Mouse (Mus musculus): ENCODE results near the gene Lamb3.
A peak's percentile ranks its signal among the peaks of the same experiment; 100 is the strongest.
"Not testable (repeated sequence)": the region's sequence is repeated elsewhere in the genome, so short reads cannot be mapped to it uniquely, and the experiment has no call there.

The Lamb3 gene

DNA sequence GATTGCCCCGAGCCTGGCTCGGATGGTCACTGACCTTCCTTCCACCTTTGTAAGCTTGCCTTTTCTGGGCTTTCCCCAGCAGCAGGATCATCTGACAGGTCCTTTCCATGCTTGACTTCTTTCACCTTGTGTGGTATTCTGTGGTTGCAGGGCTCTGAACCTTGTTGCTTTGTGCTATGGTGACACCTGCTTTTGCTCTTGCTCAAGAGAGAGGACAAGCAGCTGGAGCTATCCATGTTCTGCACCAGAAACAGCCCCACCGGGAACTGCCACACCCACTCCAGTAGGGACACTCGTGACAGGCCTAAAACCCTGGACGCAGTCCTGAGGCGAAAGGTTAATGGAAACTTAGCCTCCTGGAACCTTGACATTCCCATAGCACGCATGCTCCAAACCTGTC is 43.9 kb downstream of the Lamb3 start:
- no peak for DNase-seq

DNA sequence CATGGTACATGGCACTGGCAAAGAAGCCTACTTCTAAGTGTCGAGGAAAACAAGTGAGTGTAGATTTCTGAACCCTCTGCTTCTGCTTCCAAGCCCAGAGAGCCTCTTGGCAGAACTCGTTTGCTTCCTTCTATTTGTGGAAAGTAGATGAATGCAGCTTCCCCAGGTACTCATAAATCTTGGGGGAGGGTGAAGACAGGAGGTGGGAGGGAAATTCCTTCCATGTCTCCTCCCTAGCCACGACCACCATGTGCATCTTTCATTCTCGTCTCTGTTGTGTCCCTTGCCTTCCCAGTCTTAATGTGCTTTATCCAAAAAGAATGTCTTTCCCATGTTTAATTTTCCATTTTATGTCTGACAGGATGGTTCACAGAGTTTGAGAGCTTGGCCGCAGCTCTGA is 45.1 kb downstream of the Lamb3 start:
- no peak for DNase-seq

DNA sequence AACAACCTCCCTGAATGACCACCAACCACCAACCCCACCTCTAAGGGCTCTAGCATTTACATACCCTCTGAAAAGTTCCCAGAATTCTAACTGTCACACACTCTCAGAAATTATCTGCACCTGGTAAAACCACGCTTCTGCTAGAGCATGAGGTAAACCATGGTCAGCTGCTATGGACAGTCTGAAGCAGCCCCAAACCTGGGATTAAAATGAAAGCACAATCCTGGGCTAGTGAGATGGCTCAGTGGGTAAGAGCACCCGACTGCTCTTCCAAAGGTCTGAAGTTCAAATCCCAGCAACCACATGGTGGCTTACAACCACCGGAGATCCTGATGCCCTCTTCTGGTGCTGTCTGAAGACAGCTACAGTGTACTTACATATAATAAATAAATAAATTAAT is 46.4 kb downstream of the Lamb3 start:
- not testable (repeated sequence) for DNase-seq

DNA sequence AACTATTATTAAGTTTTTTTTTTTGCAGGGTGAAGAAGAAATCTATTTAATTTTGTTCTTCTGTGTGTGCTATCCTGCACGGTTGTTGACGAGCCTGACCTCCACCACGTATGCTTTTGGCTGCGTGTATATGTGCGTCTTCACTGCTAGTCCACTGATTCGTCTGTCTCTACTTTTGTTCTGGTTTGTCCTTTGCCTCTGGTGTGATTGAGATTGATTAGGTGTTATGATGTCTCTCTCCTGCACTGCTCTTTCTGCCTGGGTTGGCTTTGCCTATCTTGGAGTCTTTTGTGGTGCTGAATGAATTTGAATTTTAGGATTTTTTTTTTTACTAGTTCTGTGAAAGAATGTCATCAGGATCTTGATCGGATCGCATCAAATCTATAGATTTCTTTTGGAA is 47.5 kb downstream of the Lamb3 start:
- no peak for DNase-seq

DNA sequence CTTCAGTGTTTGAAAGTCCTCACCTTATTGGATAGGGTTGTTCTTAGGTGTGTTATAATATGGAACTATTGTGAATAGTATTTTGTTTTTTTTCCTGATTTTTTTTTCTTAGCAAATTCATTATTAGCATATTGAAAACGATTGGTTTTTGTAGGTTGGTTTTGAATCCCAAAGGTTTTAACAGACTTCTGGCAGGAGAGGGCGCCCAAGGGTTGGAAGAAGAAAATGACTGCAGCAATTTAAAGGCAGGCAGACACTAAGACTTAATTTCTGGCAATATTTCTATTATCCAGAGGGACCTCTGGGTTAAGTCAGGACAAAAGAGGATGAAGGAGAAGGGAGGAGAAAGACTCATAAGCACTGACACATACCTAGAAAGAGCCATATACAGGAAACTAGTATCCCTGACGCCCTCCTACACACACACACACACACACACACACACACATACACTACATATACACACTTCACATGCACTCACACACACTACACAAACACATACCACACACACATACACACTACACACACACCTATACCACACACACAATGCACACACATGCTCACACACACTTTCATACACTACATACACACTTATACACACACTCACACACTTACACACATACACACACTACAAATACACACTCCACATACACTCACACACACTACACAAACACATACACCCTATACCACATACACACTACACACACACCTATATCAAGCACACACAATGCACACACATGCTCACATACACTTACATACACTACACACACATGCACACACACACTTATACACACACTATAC is 48.2 kb downstream of the Lamb3 start:
- peak; percentile 83 for DNase-seq

DNA sequence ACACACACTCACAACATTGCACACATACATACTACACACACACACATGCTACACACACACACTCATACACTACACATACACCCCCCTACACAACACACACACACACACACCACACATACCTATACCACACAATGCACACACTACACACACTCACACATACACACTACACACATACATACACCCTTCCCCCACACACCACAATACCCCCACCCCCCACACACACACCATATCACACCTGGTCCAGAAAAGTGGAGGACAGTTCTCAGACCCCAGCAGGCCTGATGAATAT is 48.7 kb downstream of the Lamb3 start:
- DNase-seq = no peak

DNA sequence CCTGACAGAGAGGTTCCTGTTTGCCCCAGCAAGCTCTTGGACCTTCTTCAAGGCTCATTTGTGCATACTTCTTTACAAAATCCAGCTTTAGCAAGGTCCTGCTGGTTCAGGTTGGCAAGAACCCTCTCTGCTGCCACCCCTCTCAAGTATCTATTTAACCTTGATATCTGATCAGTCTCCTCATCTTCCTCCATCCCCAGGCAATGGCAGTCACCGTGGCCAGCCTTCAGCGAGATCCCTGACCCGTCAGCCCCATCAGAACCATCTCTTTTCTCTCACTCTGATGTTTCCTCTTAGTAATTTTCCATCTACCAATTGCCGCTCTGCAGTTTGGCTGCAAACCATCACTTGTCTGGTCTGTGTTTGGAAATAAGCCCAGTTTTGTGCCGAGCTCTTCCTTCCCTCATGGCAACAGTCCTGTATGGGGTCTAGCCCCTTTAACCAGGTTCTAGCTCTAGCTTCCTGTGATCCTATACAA is 49.2 kb downstream of the Lamb3 start:
- no peak for DNase-seq

DNA sequence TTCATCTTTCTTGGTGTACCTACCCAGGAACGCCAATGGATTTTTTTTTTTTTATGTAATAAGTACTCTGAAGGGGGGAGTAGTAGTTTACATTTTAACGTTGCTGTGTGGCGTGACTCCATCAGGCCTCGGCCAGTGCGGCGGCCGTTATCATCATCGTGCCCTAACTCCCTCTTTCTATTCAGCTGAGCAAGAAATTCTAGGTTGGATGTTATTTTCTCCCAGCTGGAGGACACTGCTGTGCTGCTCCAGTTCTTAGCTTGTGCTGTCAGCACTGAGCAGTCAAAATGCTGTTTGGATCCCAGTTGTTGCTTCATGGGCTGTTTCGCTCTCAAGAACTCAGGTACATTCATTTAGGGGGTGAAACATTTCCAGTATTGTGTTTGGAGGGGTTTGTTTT is 52.1 kb downstream of the Lamb3 start:
- no peak for DNase-seq

DNA sequence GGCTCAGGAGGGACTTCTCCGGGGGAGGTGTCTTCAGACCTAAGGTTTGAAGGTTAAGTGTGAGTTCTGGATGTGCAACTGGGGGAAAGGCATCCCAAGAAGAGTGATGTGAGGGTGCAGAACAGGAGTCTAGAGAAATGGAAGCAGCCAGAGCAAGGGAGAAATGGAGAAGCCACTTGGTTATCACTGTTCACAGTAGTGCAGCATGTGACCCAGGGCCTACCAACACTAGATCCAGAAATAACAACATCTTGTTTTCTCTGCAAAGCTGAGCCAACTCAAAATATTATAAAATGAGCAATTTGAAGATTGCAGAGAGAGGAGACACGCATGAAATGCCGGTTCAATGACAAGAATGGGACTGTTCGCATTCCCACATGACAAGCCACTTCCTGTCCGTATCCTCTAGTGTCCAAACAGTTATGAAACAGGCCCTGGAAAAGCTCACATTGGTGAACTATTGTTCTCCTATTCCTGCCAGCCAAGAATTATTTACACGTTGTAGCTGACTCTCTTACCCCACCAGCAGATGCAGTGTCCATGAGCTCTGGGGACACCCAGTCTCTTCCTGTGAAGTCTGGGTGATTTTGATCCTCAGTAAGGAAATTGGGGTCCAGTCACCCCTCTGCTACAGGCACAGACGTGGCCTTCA is 54.5 kb downstream of the Lamb3 start:
- no peak for DNase-seq

DNA sequence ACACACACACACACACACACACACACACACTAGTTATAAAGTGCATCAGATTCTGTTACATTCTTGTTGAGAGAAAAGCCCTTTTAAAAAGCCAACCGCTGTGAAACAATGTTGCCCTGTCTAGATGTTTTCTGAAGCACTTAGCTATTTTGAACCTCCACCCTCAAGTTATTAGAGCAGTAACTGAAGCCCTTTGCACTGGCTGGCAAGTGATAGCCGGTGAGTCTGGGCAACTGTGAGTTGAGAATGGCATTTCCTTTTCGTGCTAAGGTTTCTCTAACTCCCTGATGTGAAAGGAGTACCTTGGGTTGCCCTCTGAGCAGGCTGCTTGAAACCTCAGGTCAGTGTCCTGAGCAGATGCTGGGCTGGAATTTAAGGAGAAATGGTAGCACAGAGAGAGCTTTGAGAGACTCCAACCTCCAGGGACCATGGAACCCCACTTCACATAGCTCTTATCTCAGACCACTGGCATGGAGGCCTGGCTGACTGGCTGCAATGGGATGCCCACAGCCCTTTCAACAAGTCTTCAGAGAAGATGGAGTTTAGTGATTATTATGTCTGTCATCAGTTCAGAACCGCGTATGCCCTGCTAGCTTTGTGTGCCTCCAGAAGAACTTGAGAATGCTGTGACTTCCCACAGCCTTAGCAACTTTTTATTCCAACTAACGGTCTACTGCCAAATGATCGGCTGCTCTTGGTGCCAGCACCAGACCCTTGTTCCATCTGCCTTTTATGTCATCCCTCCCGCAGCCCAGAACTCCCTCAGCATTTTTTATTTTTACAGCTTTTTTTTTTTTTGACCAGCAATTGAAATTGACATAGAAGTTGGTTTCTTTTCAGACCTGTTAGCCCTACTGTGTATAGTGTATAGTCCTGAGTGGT is 55.8 kb downstream of the Lamb3 start:
- DNase-seq = no peak

DNA sequence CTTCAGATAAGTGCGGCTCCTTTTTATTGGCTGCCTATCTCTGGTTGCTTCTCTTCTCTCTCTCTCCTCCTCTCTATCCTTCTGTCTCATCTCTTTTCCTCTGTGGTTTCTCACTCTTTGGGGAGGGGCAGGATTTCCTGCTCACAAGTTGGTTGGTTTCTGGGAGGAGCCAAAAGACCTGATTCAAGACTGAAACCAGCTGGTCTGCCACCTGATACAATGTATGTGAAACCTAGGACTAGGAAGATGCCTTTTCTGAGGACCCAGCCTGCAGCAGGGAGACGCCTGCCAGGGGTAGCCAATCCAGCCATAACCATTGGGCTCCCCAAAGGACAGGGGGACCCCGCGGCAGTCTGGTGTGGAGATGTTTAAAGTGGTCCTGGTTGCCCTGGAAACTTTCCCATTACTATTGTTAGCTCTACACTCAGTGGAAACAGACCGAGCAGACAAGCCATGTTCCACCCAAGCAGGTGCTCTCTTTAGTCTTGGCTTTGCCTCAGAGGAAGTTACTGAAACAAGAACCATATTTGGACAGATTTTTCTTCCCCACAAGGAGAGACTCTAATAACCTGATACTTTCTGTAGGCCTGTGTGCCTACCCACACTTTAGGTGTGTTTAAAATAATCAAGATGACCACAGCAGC is 56.6 kb downstream of the Lamb3 start, which contains the start of gene Hsd11b1:
Gene Hsd11b1, minus strand, starts transcription at position 121 of the 644 bp plus-strand sequence.
- DNase-seq = no peak

DNA sequence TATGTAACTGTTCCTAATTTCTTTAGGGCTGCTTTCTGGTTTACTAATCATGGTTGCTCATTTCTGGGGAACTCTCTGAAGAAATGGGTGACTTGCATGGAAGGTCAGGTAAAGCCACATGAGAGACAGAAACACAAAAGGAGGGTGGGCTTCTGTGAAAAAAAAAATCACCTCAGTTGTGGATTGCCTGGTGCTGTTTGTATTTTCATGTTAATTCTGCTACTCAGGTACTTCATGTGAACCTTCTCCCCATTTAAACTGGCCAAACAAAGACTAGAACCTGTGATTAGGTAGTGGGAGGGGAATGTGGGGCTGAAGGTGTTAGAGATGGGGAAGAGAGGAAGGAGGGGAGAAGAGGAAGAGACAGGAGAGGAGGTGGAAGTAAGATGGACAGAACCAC is 58.2 kb downstream of the Lamb3 start:
- no peak for DNase-seq

DNA sequence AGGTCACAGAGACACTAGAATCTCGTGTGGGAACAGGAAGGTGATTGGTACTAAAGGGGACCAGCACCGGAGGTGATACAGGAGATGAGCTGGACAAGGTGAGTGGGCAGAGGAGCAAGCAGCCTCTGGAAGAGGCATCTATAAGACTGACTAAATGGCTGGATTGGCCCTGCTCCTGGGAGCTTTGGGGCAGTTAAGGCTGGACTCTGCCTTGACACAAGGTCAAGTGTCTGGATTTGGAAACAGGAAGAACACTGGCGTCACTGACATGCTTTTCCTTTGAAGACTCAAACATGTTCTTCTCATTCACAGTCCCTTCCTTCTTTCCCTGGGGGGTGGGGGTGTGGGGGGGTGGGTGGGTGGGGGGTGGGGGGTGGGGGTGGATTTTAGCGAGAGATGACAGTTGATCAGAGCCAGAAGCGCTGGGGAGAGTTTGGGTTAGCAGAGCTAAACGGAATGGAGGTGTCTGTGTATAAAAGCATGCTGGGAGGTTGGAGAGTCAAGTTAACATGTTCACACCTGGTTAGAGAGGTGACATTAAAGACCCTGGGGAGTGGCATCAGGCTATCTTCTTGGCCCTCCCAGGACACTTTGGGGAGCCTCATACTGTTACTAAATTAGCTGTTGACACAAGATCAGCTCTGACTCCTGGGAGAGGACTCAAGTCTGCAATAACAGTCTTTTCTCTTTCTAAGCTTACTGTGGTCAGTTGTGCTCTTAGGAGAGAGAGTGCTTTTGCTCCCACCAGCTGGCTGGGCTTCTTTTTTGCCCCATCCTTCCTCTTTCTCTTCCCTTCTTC is 63.7 kb downstream of the Lamb3 start:
- DNase-seq = no peak

DNA sequence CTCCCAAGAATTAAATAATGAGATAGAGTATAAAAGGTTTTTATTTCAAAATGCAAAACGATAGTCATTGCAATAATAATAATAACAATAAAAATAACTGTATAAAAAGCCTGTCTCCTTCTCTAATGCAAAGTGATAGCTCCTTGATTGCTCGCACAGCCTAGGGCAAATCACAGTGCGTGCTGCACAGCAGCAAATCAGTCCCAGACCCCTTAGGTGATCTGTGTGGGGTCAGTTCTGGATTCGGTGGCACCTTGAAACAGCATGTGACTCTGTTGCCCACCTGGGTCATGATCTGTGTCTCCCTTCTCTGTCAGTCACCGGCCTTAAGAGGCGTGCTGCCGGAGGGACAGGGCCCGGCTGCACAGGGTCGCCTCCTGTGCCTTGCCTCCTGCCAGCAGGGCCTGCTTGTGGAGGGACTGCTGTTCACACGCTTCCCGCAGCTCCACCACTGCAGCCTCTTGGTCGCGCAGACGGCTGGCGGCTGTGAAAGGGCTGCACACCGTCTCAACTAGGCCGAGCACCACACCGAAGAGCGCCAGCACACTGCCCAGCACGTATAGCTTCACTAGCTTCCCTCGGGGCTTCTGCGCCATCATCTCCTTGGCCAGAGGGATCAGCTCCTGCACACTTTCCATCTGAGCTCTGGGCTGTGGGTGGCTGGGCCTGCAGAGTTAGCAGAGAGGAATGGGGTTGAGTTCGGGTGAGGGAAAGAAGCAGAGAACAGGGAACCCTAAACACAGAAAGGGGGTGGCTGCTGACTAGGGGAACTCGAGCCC is 64.8 kb downstream of the Lamb3 start:
- DNase-seq = peak; percentile 25

DNA sequence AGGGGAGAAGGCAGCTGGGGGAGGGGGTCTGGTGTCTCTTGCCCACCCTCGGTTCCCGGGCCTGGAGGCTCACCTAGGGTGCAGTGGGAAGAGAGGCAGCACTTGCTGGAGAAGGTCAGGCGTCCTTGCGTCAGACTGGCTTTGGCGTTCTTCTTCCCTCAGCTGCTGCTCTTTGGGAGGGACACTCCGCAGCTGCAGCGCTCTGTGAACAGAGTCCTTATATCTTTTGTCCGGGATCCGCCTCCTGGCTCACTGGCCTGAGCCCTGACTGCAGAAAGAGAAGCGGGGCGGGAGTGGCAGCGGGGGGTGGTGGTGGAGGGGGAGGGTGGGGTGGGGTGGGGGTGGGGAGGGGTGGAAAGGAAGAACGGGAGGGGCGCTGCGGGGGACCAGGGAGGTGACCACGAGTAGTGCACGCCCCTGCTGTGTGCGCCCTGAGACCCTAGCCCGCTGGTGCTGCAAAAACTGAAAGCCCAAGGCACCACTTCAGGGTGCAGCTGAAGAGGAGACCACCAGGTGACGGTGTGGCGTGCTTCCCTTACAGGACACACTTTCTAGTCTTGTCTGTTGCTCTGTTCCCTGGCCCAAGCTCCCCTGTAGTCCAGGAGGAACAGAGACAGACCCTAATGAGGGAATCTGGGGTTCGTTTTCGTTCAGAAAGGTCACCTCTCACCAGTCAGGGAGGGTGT is 65.6 kb downstream of the Lamb3 start, which contains the start of gene G0s2:
Gene G0s2, minus strand, starts transcription at position 302 of the 686 bp plus-strand sequence.
- DNase-seq = peak; percentile 40

DNA sequence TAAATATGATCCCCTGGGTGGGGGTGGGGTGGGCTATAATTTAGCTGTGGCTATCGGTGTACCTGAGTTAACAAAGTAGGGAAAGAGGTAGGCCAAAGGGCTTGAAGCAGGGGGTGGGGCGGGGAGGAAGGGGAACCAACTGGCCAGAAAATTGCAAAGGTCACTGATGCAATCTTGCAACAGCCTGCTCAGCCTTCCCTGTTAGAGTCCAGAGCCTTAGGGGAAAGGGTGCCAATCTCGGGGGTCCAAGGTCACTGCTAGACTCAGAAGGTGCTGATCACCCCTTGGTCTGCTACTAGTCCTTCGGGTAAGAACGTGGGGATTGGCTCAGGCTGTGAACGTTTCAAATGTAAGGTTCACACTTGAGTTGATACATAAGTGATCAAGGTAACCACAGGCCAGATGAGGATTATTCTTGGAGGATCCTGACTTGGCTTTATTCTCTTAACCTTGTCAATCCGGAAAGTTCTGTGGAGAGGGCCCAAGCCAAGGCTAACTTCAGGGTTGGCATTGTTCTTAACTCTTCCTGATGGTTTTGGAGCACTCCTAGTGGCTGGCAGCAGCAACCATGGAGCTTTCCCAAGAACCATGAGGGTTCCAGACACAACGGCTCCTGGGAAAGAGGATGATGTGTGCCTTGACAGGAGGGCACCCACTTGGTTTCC is 67.0 kb downstream of the Lamb3 start:
- DNase-seq = no peak

DNA sequence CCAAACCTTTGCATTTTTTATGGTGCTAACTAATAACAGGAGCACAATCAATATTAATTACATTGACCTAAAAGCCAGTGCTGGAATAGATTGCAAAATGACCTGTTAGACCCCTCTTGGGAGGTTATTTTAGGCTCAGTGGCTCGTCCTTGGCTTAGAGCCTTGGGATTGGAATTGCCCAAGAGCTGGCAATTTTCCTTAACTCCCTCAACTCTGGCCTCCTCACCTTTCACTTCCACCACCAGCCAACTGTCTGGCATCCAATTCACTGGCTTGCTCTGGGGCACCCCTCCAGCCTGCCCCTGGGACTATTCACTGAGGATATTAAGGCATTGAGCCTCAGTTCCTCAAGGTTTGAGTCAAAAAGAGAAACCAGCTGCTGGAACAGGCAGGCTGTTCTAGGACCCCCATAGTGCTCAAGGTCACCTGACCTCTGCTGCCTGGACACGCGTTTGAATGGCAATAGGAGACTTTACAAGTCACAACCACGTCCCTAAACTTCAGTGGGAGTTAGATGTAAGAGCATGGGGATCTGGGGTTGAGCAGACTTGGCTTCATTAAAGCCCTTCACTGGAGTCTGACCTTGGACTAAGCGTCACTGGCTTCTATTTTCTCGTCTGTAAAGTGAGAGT is 71.0 kb downstream of the Lamb3 start:
- no peak for DNase-seq

DNA sequence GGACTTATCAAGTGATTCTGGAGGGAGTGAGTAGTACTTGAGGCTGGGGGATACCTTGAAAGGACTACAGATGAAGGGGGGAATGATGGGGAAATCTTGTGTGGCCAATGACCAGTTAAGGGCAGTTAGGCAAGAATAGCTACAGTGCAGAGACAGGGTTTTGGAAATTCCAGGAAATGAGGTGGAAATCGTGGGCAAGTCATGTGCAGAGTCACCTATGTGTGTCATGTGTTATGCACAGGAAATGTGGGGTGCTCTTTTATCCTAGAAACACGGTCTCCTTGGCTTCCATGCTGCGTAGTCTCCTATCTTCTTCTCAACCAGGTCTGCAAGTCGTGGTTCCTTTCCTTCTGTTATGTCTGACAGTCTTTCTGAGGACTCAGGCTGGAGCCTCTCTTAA is 72.0 kb downstream of the Lamb3 start:
- DNase-seq = no peak

DNA sequence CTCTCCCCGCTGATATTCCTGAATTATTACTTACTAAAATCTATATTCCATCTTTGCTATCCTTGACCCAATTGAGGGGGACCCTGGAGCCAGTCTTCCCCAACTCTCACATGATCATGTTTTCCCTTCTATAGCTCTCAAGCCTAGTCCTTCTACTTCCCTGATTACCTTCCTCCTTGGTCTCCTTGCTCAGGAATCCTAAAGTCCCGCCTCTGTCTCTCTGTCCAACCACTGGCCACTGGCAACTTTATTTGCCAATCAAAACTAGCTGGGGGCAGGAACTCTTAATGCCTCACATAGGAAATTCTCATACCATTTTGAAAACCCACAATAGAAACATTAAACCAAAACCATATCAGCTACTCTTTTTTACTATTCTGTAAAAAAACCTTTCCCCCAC is 73.8 kb downstream of the Lamb3 start:
- no peak for DNase-seq

All from right cerebral cortex, postnatal 4 days (tissue).